Mouse (Mus musculus): ENCODE data around the gene Dnajb14.

DNA sequence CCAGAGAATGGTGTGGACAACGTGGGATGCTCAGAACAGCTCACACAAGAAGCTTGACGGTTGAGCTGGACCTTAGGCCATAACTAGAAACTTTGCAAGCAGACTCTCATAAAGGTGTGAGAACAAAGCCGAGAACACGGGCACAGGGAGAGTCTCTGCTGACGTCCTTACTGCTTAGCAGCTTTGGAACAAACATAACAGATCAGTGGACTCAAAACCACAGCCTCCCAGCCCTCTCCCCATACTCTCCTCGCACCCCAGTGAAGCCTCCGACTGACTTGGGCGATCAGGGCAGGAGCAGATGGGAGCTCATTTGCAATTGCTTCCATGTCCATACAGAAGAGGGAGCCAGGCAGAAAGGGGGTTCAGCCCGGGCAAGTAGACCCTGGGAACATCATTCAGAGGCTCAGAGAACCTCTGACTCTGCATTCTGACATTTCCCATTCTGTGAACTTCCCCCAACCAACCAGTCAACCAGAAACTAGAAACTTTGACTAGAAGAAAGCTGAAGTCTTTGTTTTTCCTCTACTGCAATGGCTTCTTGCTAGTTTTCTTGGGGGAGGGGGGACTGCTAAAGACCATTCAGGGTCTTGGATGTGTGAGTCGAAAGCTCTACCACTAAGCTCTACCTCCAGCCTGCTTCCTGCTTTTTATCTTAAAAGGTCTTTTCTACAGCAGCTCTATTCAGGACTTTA is 82.9 kb downstream of the Dnajb14 start:
- TF ChIP-seq E2F4 (IDR thresholded peaks at IDR 0.05; ENCODE audit: insufficient replicate concordance, low read depth, low read length) (no peak), POLR2A (IDR thresholded peaks at IDR 0.05; ENCODE audit: low read depth, low read length) (peak; percentile 67), RAD21 (IDR thresholded peaks at IDR 0.05; ENCODE audit: low read depth, low read length) (no peak), MAX (IDR thresholded peaks at IDR 0.05; ENCODE audit: low read length) (no peak), USF1 (IDR thresholded peaks at IDR 0.05; ENCODE audit: low read depth, low read length) (no peak), CTCF (conservative IDR thresholded peaks at IDR 0.05 in 1 of 2, IDR thresholded peaks at IDR 0.05 in 1 of 2; ENCODE audit: low read depth in 2 of 2, low read length in 2 of 2) (no peak), EP300 (IDR thresholded peaks at IDR 0.05; ENCODE audit: low read length) (no peak), CHD2 (IDR thresholded peaks at IDR 0.05; ENCODE audit: low read length) (no peak), CHD1 (IDR thresholded peaks at IDR 0.05; ENCODE audit: low read depth, low read length) (no peak), HCFC1 (IDR thresholded peaks at IDR 0.05; ENCODE audit: low read depth, low read length) (no peak)

All from CH12.LX (cell line).